8 mouse cellular contexts compared by ENCODE assay signal in genomic region chr4:141663122-141663931, GRCm38 (mm10). TPM values are rescaled to one million over a fixed set of nuclear protein-coding genes. Genes with fewer than 3 reads are reported as not detected.
A peak's percentile ranks its signal among the peaks of the same experiment; 100 is the strongest.
DNase-seq lines count a peak whose midpoint lies in the region; ATAC-seq lines count a peak whose summit lies in the region.

No protein-coding gene starts in this region.

- peak overlapping the region; percentile 81 for H3K4me3 ChIP-seq in forebrain, embryonic 11.5 days (ENCODE audit: low read depth, low read length)
- H3K4me3 ChIP-seq in hindbrain, embryonic 12.5 days = peak overlapping the region; percentile 79
- H3K4me3 ChIP-seq in limb, embryonic 15.5 days = peak overlapping the region; percentile 89

- peak; percentile 26 for DNase-seq in kidney, adult 11 months
- DNase-seq in kidney, adult 8-10 months = no peak
- peak; percentile 54 for DNase-seq in adrenal gland, postnatal 25 days
- peak; percentile 69 for DNase-seq in forebrain, embryonic 11.5 days (ENCODE audit: low spot score)
- DNase-seq in frontal cortex, postnatal 14 days (ENCODE audit: low spot score in 2 of 2) = no peak

- no peaks in the 10 kb centered on the region for H3K9me3 ChIP-seq in forebrain, embryonic 11.5 days (ENCODE audit: control insufficient read depth, low read length)
- H3K9me3 ChIP-seq in hindbrain, embryonic 12.5 days (replicated peaks) = no peaks in the 10 kb centered on the region
- H3K9me3 ChIP-seq in limb, embryonic 15.5 days = no peaks in the 10 kb centered on the region

- H3K27me3 ChIP-seq in forebrain, embryonic 11.5 days (ENCODE audit: control insufficient read depth, insufficient read depth, low read length) = no peaks in the 10 kb centered on the region
- no peaks in the 10 kb centered on the region for H3K27me3 ChIP-seq in hindbrain, embryonic 12.5 days
- no peaks in the 10 kb centered on the region for H3K27me3 ChIP-seq in limb, embryonic 15.5 days

- H3K4me2 ChIP-seq in forebrain, embryonic 11.5 days (ENCODE audit: low read depth, low read length, severe bottlenecking) = peak overlapping the region; percentile 90
- peak overlapping the region; percentile 77 for H3K4me2 ChIP-seq in hindbrain, embryonic 12.5 days (replicated peaks)
- peak overlapping the region; percentile 79 for H3K4me2 ChIP-seq in limb, embryonic 15.5 days

- no peaks in the 10 kb centered on the region; the same call in 1 of the 2 replicates for H3K36me3 ChIP-seq in forebrain, embryonic 11.5 days (ENCODE audit: control insufficient read depth, insufficient read depth, low read length)
- H3K36me3 ChIP-seq in hindbrain, embryonic 12.5 days = peaks cover 26% of the 10 kb centered on the region; the same call in 1 of the 2 replicates
- peaks cover 26% of the 10 kb centered on the region for H3K36me3 ChIP-seq in limb, embryonic 15.5 days

- ATAC-seq in forebrain, embryonic 11.5 days (replicated peaks; ENCODE audit: low FRiP score) = peak; percentile 20; the same call in 1 of the 2 replicates
- ATAC-seq in hindbrain, embryonic 12.5 days (ENCODE audit: low FRiP score) = peak; percentile 44
- ATAC-seq in limb, embryonic 15.5 days (ENCODE audit: insufficient number of reproducible peaks, low FRiP score, low TSS enrichment, low read depth) = no peak
- ATAC-seq in monocyte, adult 5-6 weeks (replicated peaks; ENCODE audit: insufficient number of reproducible peaks, low FRiP score, low TSS enrichment, poor library complexity, severe bottlenecking) = 0 out of 2 replicates have a peak, but pooled peaks have one; percentile 11

- H3K9ac ChIP-seq in forebrain, embryonic 11.5 days (ENCODE audit: low read length) = peak overlapping the region; percentile 96
- peak overlapping the region; percentile 94 for H3K9ac ChIP-seq in hindbrain, embryonic 12.5 days
- H3K9ac ChIP-seq in limb, embryonic 15.5 days = peak overlapping the region; percentile 96

- H3K27ac ChIP-seq in forebrain, embryonic 11.5 days (ENCODE audit: low read depth, low read length) = no peak overlapping the region
- H3K27ac ChIP-seq in hindbrain, embryonic 12.5 days = peak overlapping the region; percentile 64
- H3K27ac ChIP-seq in limb, embryonic 15.5 days = peak overlapping the region; percentile 80

- H3K4me1 ChIP-seq in forebrain, embryonic 11.5 days (replicated peaks; ENCODE audit: control insufficient read depth, insufficient read depth, low read length) = peaks cover 11% of the 10 kb centered on the region
- H3K4me1 ChIP-seq in hindbrain, embryonic 12.5 days = peaks cover 19% of the 10 kb centered on the region
- peaks cover 18% of the 10 kb centered on the region for H3K4me1 ChIP-seq in limb, embryonic 15.5 days

- 4% methylated on average over 46 of the region's 47 CpGs for WGBS in forebrain, embryonic 11.5 days
- 4% methylated on average over 47 of the region's 47 CpGs for WGBS in hindbrain, embryonic 12.5 days
- 4% methylated on average over 47 of the region's 47 CpGs for WGBS in limb, embryonic 15.5 days

RNA-seq across cellular contexts. Expression of gene Plekhm2, which starts 1.4 kb away (rescaled TPM):
- total RNA-seq in adrenal gland, postnatal 25 days (2021) = 54.7 and 61.0 TPM in 2 replicates
- 4.2 and 4.6 TPM in 2 replicates for polyA plus RNA-seq in forebrain, embryonic 11.5 days (2014; fragmentation: Nextera tagmentation; extraction: Ambion mirVana)
- 6.3 and 7.6 TPM in 2 replicates for polyA plus RNA-seq in hindbrain, embryonic 12.5 days (2016; fragmentation: Nextera tagmentation; extraction: Ambion mirVana)
- polyA plus RNA-seq in limb, embryonic 15.5 days (2015; fragmentation: Nextera tagmentation; extraction: Ambion mirVana) = 5.8 and 6.5 TPM in 2 replicates
- 14.4 to 16.5 TPM (median 15.7 TPM) in 3 replicates for total RNA-seq in monocyte, adult 5-6 weeks (2017)

RNA-seq across cellular contexts. Expression of gene Rsc1a1, which starts 22.1 kb away (rescaled TPM):
- 18.5 TPM in 1 of 2 replicates, not detected in the other for total RNA-seq in adrenal gland, postnatal 25 days (2021)
- 2.4 TPM in 1 of 2 replicates, not detected in the other for polyA plus RNA-seq in forebrain, embryonic 11.5 days (2014; fragmentation: Nextera tagmentation; extraction: Ambion mirVana)
- polyA plus RNA-seq in hindbrain, embryonic 12.5 days (2016; fragmentation: Nextera tagmentation; extraction: Ambion mirVana) = 0.43 TPM in 1 of 2 replicates, not detected in the other
- 0.45 TPM in 1 of 2 replicates, not detected in the other for polyA plus RNA-seq in limb, embryonic 15.5 days (2015; fragmentation: Nextera tagmentation; extraction: Ambion mirVana)
- 7.4 TPM in 1 of 3 replicates, not detected in the others for total RNA-seq in monocyte, adult 5-6 weeks (2017)

RNA-seq across cellular contexts. Expression of gene Slc25a34, which starts 39.7 kb away (rescaled TPM):
- total RNA-seq in adrenal gland, postnatal 25 days (2021) = 2.7 TPM in 2 replicates
- 0.13 TPM in 1 of 2 replicates, not detected in the other for polyA plus RNA-seq in forebrain, embryonic 11.5 days (2014; fragmentation: Nextera tagmentation; extraction: Ambion mirVana)
- polyA plus RNA-seq in hindbrain, embryonic 12.5 days (2016; fragmentation: Nextera tagmentation; extraction: Ambion mirVana) = not detected in 2 replicates
- 0.14 and 0.52 TPM in 2 replicates for polyA plus RNA-seq in limb, embryonic 15.5 days (2015; fragmentation: Nextera tagmentation; extraction: Ambion mirVana)
- not detected in 3 replicates for total RNA-seq in monocyte, adult 5-6 weeks (2017)

RNA-seq across cellular contexts. Expression of gene Tmem82, which starts 44.9 kb away (rescaled TPM):
- total RNA-seq in adrenal gland, postnatal 25 days (2021) = 0.64 and 2.0 TPM in 2 replicates
- polyA plus RNA-seq in forebrain, embryonic 11.5 days (2014; fragmentation: Nextera tagmentation; extraction: Ambion mirVana) = 0.28 TPM in 1 of 2 replicates, not detected in the other
- polyA plus RNA-seq in hindbrain, embryonic 12.5 days (2016; fragmentation: Nextera tagmentation; extraction: Ambion mirVana) = 0.29 and 0.50 TPM in 2 replicates
- polyA plus RNA-seq in limb, embryonic 15.5 days (2015; fragmentation: Nextera tagmentation; extraction: Ambion mirVana) = 0.20 and 0.29 TPM in 2 replicates
- total RNA-seq in monocyte, adult 5-6 weeks (2017) = not detected in 3 replicates

RNA-seq across cellular contexts. Expression of gene Fblim1, which starts 57.4 kb away (rescaled TPM):
- 9.5 and 12.7 TPM in 2 replicates for total RNA-seq in adrenal gland, postnatal 25 days (2021)
- polyA plus RNA-seq in forebrain, embryonic 11.5 days (2014; fragmentation: Nextera tagmentation; extraction: Ambion mirVana) = 21.4 and 24.8 TPM in 2 replicates
- 49.1 and 57.9 TPM in 2 replicates for polyA plus RNA-seq in hindbrain, embryonic 12.5 days (2016; fragmentation: Nextera tagmentation; extraction: Ambion mirVana)
- polyA plus RNA-seq in limb, embryonic 15.5 days (2015; fragmentation: Nextera tagmentation; extraction: Ambion mirVana) = 27.1 and 29.3 TPM in 2 replicates
- not detected in 3 replicates for total RNA-seq in monocyte, adult 5-6 weeks (2017)

Comparison
In these comparisons a context has a peak if more than half of its experiments do, and no peak if none do; other contexts are left out.
1. DNase-seq: peak in kidney, adult 11 months (single experiment), adrenal gland, postnatal 25 days (single experiment) and forebrain, embryonic 11.5 days (single experiment); none in kidney, adult 8-10 months (0 of 2) and frontal cortex, postnatal 14 days (0 of 2).
2. Peak in every context shown above with its lines, with median percentiles within 50 percentile points of each other: H3K4me2 ChIP-seq, H3K4me3 ChIP-seq and H3K9ac ChIP-seq.